Mouse (Mus musculus) heart, postnatal 10 days (tissue): Measurements from ENCODE around the gene Alx1. TPM values are rescaled to one million over a fixed set of nuclear protein-coding genes. Genes with fewer than 3 reads are reported as not detected.

Experiments
- total RNA-seq, 2 experiments: library from RNA; stranded (reverse); gene quantifications; 2 replicates each; pipeline ENCODE4 v1.2.3; 2021

The Alx1 gene
- total RNA-seq, 2 experiments from 2014 or later, result not detected

Other genes starting within 250 kb of the Alx1 start
- under 1 TPM in 1 of 2 experiments, not detected in 1; 0.05 TPM for gene Lrriq1, start 206.1 kb upstream of the Alx1 start, total RNA-seq